Mouse (Mus musculus) CH12.LX (cell line): Measurements from ENCODE around the gene Pcgf6.

ENCODE experiments used
- EP300 ChIP-seq: IDR thresholded peaks from 2 replicates; pipeline ENCODE4 v1.6.1; 2011; ENCODE audit warnings: low read length, improper control_type of control experiment
- MAX ChIP-seq: IDR thresholded peaks from 2 replicates; pipeline ENCODE4 v1.6.1; 2011; ENCODE audit warnings: low read length, improper control_type of control experiment

- TF ChIP-seq EP300 (no peak), MAX (no peak)
Measured at GRCm38 (mm10) chr19:47036596-47036995, 14.1 kb downstream of the Pcgf6 start.
